Mouse (Mus musculus): ENCODE data around the gene Wdr27. TPM values are rescaled to one million over a fixed set of nuclear protein-coding genes. Genes with fewer than 3 reads are reported as not detected.

Wdr27 gene
- polyA plus RNA-seq, 1 experiment from 2014 or later: 3.2 TPM

DNA sequence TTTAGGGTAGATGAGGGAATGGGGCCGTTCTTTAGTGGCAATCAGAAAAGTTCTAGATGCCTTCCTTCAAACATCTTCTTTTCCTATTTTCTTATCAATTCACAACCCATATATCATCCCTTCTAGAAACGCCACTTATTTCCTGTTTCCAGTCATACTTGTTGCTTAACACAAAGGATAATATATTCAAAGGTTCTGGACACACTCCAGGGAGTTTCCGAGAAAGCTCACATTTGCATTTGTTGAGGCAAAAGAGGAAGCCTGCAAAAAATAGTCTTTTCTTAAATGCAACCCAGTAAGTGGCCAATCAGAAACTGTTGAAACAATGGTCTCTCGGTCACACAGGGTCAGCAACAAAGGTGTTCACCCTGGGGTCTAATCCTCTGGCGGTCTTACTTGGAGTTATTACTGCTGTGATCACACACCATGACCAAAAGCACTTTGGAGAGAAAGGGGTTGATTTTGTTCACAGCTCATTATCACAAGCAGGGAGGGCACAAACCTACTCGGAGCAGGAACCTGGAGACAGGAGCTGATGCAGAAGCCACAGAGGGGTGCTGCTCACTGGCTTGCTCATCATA is 116.2 kb downstream of the Wdr27 start:
- Histone ChIP-seq H3K9ac (replicated peaks) (no peak overlapping the region), H3K4me1 (ENCODE audit: insufficient read depth) (no peaks in the 10 kb centered on the region), H3K9me3 (ENCODE audit: low read length) (no peaks in the 10 kb centered on the region), H3K27me3 (ENCODE audit: insufficient read depth, low read length) (no peaks in the 10 kb centered on the region), H3K4me2 (ENCODE audit: low read depth, low read length) (no peak overlapping the region), H3K27ac (ENCODE audit: low read depth) (no peak overlapping the region), H3K4me3 (ENCODE audit: low read depth, low read length) (no peak overlapping the region), H3K36me3 (replicated peaks; ENCODE audit: insufficient read depth, low read length) (no peaks in the 10 kb centered on the region)
- DNase-seq (no peak), ATAC-seq (no peak; the same call in 1 of the 2 replicates)
- WGBS (ENCODE audit: insufficient replicate concordance): 47% methylated on average over 6 of the region's 6 CpGs
- TF ChIP-seq CTCF (IDR thresholded peaks at IDR 0.05; ENCODE audit: low read depth) (no peak), EP300 (IDR thresholded peaks at IDR 0.05; ENCODE audit: low read depth) (no peak)

- WGBS (ENCODE audit: insufficient replicate concordance): 69% methylated on average over 5 of the region's 5 CpGs
- no peaks in the 10 kb centered on the region for H3K36me3 ChIP-seq (replicated peaks; ENCODE audit: insufficient read depth, low read length)
- ATAC-seq (no peak), DNase-seq (no peak)
- no peak overlapping the region for H3K4me3 ChIP-seq (ENCODE audit: low read depth, low read length)
- no peaks in the 10 kb centered on the region for H3K27me3 ChIP-seq (ENCODE audit: insufficient read depth, low read length)
- no peak overlapping the region for H3K4me2 ChIP-seq (ENCODE audit: low read depth, low read length)
- H3K27ac ChIP-seq (ENCODE audit: low read depth): no peak overlapping the region
- no peak overlapping the region for H3K9ac ChIP-seq (replicated peaks)
- no peaks in the 10 kb centered on the region for H3K4me1 ChIP-seq (ENCODE audit: insufficient read depth)
- TF ChIP-seq CTCF (IDR thresholded peaks at IDR 0.05; ENCODE audit: low read depth): no peak
- no peak for TF ChIP-seq EP300 (IDR thresholded peaks at IDR 0.05; ENCODE audit: low read depth)
- H3K9me3 ChIP-seq (ENCODE audit: low read length): no peaks in the 10 kb centered on the region
Observed at GRCm38 (mm10) chr17:14824938-14825337, 118.0 kb downstream of the Wdr27 start.

DNA sequence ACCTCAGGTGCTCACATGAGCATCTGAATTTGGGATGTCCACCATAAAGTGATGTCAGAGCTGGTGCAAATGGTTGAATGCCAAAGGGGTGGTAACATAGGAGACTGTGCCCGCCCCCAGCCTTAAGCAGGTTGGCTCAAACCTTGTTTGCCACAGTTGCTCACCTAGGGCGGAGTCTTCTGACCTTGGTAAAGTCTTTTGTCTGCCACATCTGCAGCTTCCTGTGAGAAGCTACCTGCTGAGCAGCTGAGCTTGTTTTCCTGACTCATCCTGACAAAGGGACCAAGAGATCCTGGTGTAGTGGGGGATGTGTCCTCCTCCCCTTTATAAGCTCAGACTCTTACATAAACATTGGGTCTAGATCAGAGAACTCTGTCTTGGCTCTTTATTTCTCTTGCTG is 125.0 kb downstream of the Wdr27 start:
- no peak for DNase-seq
- TF ChIP-seq CTCF (IDR thresholded peaks at IDR 0.05; ENCODE audit: low read depth) (no peak), EP300 (IDR thresholded peaks at IDR 0.05; ENCODE audit: low read depth) (no peak)
- Histone ChIP-seq H3K27me3 (ENCODE audit: insufficient read depth, low read length) (no peaks in the 10 kb centered on the region), H3K4me2 (ENCODE audit: low read depth, low read length) (no peak overlapping the region), H3K36me3 (replicated peaks; ENCODE audit: insufficient read depth, low read length) (no peaks in the 10 kb centered on the region), H3K9ac (replicated peaks) (no peak overlapping the region), H3K27ac (ENCODE audit: low read depth) (no peak overlapping the region), H3K4me1 (ENCODE audit: insufficient read depth) (no peaks in the 10 kb centered on the region), H3K4me3 (ENCODE audit: low read depth, low read length) (no peak overlapping the region), H3K9me3 (ENCODE audit: low read length) (no peaks in the 10 kb centered on the region)
- WGBS (ENCODE audit: insufficient replicate concordance): 70% methylated on average over 2 of the region's 2 CpGs
- ATAC-seq: no peak

DNA sequence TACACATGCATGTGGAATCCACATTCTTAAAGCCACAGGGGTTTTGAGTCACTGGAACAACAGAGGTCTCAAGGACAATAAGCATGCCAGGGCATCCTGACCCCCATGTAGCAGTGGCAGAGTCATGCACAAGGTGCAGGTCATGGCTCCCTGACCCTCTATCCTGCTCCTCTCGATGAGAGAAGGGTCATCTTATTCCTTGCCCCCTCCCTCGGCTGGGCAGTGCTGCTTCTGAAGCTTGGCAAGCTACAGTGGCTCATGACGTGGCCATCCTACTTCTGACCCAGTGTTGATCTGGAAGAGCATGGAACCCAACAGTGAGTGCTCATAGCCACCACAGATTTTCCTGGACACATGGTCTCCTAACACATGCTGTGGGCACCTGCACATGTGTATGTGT is 126.9 kb downstream of the Wdr27 start:
- no peaks in the 10 kb centered on the region for H3K36me3 ChIP-seq (replicated peaks; ENCODE audit: insufficient read depth, low read length)
- H3K4me2 ChIP-seq (ENCODE audit: low read depth, low read length): no peak overlapping the region
- DNase-seq: no peak
- H3K4me3 ChIP-seq (ENCODE audit: low read depth, low read length): no peak overlapping the region
- no peaks in the 10 kb centered on the region for H3K4me1 ChIP-seq (ENCODE audit: insufficient read depth)
- H3K9ac ChIP-seq (replicated peaks): no peak overlapping the region
- H3K27ac ChIP-seq (ENCODE audit: low read depth): no peak overlapping the region
- no peak for ATAC-seq
- no peak for TF ChIP-seq CTCF (IDR thresholded peaks at IDR 0.05; ENCODE audit: low read depth)
- no peak for TF ChIP-seq EP300 (IDR thresholded peaks at IDR 0.05; ENCODE audit: low read depth)
- 76% methylated on average over 3 of the region's 3 CpGs for WGBS (ENCODE audit: insufficient replicate concordance)
- H3K9me3 ChIP-seq (ENCODE audit: low read length): no peaks in the 10 kb centered on the region
- no peaks in the 10 kb centered on the region for H3K27me3 ChIP-seq (ENCODE audit: insufficient read depth, low read length)

GRCm38 (mm10) chr17:14815304-14815703 is 127.7 kb downstream of the Wdr27 start:
- DNase-seq (no peak), ATAC-seq (no peak)
- Histone ChIP-seq H3K36me3 (replicated peaks; ENCODE audit: insufficient read depth, low read length) (no peaks in the 10 kb centered on the region), H3K4me3 (ENCODE audit: low read depth, low read length) (no peak overlapping the region), H3K27ac (ENCODE audit: low read depth) (no peak overlapping the region), H3K4me1 (ENCODE audit: insufficient read depth) (no peaks in the 10 kb centered on the region), H3K9me3 (ENCODE audit: low read length) (no peaks in the 10 kb centered on the region), H3K27me3 (ENCODE audit: insufficient read depth, low read length) (no peaks in the 10 kb centered on the region), H3K4me2 (ENCODE audit: low read depth, low read length) (no peak overlapping the region), H3K9ac (replicated peaks) (no peak overlapping the region)
- no peak for TF ChIP-seq CTCF (IDR thresholded peaks at IDR 0.05; ENCODE audit: low read depth)
- TF ChIP-seq EP300 (IDR thresholded peaks at IDR 0.05; ENCODE audit: low read depth): no peak
- WGBS (ENCODE audit: insufficient replicate concordance): 32% methylated on average over 5 of the region's 5 CpGs

DNA sequence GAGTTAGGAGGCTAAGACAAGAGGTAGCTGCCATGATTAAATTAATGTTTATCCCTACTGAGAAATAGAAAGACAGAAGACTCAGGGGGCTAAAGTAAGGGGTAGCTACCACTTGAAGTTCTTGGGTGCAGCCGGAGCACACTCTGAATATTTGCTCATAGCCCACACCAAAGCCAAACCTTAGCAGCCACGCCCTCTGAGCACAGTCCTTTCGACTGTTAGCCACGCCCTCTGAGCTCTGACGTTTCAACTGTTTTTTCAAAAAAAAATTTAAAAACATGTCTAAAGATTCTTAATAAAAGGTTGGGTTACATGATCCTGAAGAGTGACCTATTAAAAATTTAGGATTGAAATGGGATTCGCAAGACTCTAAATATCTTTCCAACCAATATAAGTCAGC is 130.3 kb downstream of the Wdr27 start:
- Histone ChIP-seq H3K27me3 (ENCODE audit: insufficient read depth, low read length) (no peaks in the 10 kb centered on the region), H3K4me2 (ENCODE audit: low read depth, low read length) (no peak overlapping the region), H3K4me1 (ENCODE audit: insufficient read depth) (no peaks in the 10 kb centered on the region), H3K36me3 (replicated peaks; ENCODE audit: insufficient read depth, low read length) (no peaks in the 10 kb centered on the region), H3K9ac (replicated peaks) (no peak overlapping the region), H3K4me3 (ENCODE audit: low read depth, low read length) (no peak overlapping the region), H3K9me3 (ENCODE audit: low read length) (no peaks in the 10 kb centered on the region), H3K27ac (ENCODE audit: low read depth) (no peak overlapping the region)
- DNase-seq: no peak
- no peak for ATAC-seq
- TF ChIP-seq EP300 (IDR thresholded peaks at IDR 0.05; ENCODE audit: low read depth): no peak
- TF ChIP-seq CTCF (IDR thresholded peaks at IDR 0.05; ENCODE audit: low read depth): no peak
- WGBS (ENCODE audit: insufficient replicate concordance): 79% methylated on average over 6 of the region's 6 CpGs

DNA sequence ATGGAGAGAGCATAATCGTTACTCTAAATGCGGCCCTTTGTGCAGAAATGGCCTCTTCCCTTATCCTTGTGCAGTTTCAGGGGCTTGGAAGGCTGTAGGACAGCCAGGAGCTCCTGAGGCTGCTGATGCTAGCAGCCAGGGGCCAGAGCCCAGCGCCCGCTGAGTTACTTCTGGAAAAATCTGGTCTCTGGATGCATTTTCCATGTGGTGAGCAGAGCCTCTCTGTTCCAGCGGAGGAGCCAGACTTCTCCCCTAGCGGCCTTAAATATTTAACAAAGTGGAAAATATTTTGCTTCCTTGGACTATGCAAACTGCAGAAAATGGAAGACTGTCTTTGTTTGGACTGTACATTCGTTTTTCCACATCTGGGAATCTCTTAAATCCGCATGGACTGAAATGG is 130.9 kb downstream of the Wdr27 start:
- Histone ChIP-seq H3K36me3 (replicated peaks; ENCODE audit: insufficient read depth, low read length) (no peaks in the 10 kb centered on the region), H3K4me2 (ENCODE audit: low read depth, low read length) (no peak overlapping the region), H3K4me1 (ENCODE audit: insufficient read depth) (no peaks in the 10 kb centered on the region), H3K27me3 (ENCODE audit: insufficient read depth, low read length) (no peaks in the 10 kb centered on the region), H3K9ac (replicated peaks) (no peak overlapping the region), H3K27ac (ENCODE audit: low read depth) (no peak overlapping the region), H3K4me3 (ENCODE audit: low read depth, low read length) (no peak overlapping the region), H3K9me3 (ENCODE audit: low read length) (no peaks in the 10 kb centered on the region)
- DNase-seq (no peak), ATAC-seq (no peak)
- WGBS (ENCODE audit: insufficient replicate concordance): 77% methylated on average over 8 of the region's 8 CpGs
- TF ChIP-seq EP300 (IDR thresholded peaks at IDR 0.05; ENCODE audit: low read depth) (no peak), CTCF (IDR thresholded peaks at IDR 0.05; ENCODE audit: low read depth) (no peak)
